Mouse (Mus musculus) lung, adult 2 months (tissue): ENCODE measurements around the gene B3gntl1.

ENCODE experiments used
- CTCF ChIP-seq: fragments of 200-500 bp; IDR thresholded peaks from 2 replicates; pipeline ENCODE4 v1.5.1; 2011; ENCODE audit warnings: mild to moderate bottlenecking, low read length, control low read depth; ENCODE audit not compliant: insufficient read depth
- POLR2A ChIP-seq: fragments of 200-500 bp; IDR thresholded peaks from 2 replicates; pipeline ENCODE4 v1.6.1; 2011; ENCODE audit warnings: low read depth, mild to moderate bottlenecking, control low read depth, low read length, borderline replicate concordance; ENCODE audit errors: extremely low read depth

DNA sequence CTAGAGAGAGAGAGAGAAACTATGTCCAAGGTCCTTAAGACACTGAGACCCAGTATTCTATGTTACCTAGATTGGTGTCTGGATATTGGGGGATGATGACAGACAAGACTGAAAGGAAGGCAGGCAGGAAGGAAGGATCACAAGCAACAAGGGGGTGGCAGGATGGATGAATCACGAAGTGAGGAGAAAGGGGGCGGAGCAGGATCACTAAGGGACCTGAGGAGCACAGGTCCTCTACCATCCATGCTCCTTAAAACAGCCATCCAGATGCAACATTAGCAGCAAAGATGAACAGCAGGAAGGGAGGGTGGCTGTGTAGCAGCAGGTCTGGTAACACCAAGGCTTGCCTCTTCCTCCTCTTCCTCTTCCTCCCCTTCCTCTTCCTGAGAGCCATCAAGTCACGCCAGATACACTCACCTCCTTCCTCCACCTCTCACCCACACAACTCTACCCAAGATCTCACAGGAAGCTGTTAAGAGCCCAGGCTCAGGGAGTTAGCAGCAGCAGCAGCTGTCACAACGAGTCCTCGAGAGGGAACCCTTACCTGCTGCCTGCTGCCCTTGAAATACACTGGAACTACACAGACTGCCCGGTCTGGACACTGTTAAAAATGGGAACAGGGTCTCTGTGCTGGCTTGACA is 17.7 kb downstream of the B3gntl1 start:
- TF ChIP-seq CTCF (no peak), POLR2A (no peak)
